Mouse (Mus musculus) yolk sac, embryonic 10.5 days (tissue): ENCODE measurements around the gene Mtx1.

Source experiments
- DNase-seq: peaks from one replicate; pipeline ENCODE4 v3.0.0-alpha.2; 2017; ENCODE audit warnings: low spot score

Gene Mtx1

GRCm38 (mm10) chr3:89213803-89214530 lies 12.9 kb downstream of the Mtx1 start:
- peak; percentile 94 for DNase-seq

GRCm38 (mm10) chr3:89210731-89211130 lies 16.2 kb downstream of the Mtx1 start:
- DNase-seq = no peak

GRCm38 (mm10) chr3:89210162-89210561 lies 16.7 kb downstream of the Mtx1 start:
- DNase-seq = no peak

- DNase-seq = no peak
These were observed 17.2 kb downstream of the Mtx1 start for GRCm38 (mm10) chr3:89209731-89210130.

- DNase-seq = no peak
These were observed 18.2 kb downstream of the Mtx1 start for GRCm38 (mm10) chr3:89208736-89209135.

- no peak for DNase-seq
These were observed 18.7 kb downstream of the Mtx1 start for GRCm38 (mm10) chr3:89208075-89208657.

- no peak for DNase-seq
These were observed 20.2 kb downstream of the Mtx1 start for GRCm38 (mm10) chr3:89206695-89207094.

- DNase-seq = no peak
These were observed 20.8 kb downstream of the Mtx1 start for GRCm38 (mm10) chr3:89206079-89206478.

GRCm38 (mm10) chr3:89203142-89203514 lies 23.8 kb downstream of the Mtx1 start:
- DNase-seq = no peak

- peak; percentile 86 for DNase-seq
These were observed 24.4 kb downstream of the Mtx1 start, which contains the start of gene Gba for GRCm38 (mm10) chr3:89202253-89203141. Gba (plus strand) TSS chr3:89202928.

- no peak for DNase-seq
These were observed 27.0 kb downstream of the Mtx1 start for GRCm38 (mm10) chr3:89199839-89200238.

GRCm38 (mm10) chr3:89195979-89196877 lies 30.7 kb downstream of the Mtx1 start:
- DNase-seq = peak; percentile 97

GRCm38 (mm10) chr3:89193853-89194252 lies 33.0 kb downstream of the Mtx1 start:
- DNase-seq = no peak

- no peak for DNase-seq
These were observed 33.5 kb downstream of the Mtx1 start for GRCm38 (mm10) chr3:89193351-89193750.

GRCm38 (mm10) chr3:89190436-89190835 lies 36.5 kb downstream of the Mtx1 start:
- no peak for DNase-seq

- DNase-seq = no peak
These were observed 38.4 kb downstream of the Mtx1 start for GRCm38 (mm10) chr3:89188478-89188875.

- DNase-seq = no peak
These were observed 39.0 kb downstream of the Mtx1 start for GRCm38 (mm10) chr3:89187690-89188477.

- no peak for DNase-seq
These were observed 39.7 kb downstream of the Mtx1 start for GRCm38 (mm10) chr3:89187197-89187596.

GRCm38 (mm10) chr3:89183959-89184315 lies 43.0 kb downstream of the Mtx1 start:
- no peak for DNase-seq

GRCm38 (mm10) chr3:89183058-89183958 lies 43.6 kb downstream of the Mtx1 start, which contains the start of gene Fam189b:
Fam189b (plus strand) TSS chr3:89183143.
- DNase-seq = peak; percentile 90
